Mouse (Mus musculus) liver, adult (tissue): ENCODE measurements around the gene Ralgds.

Experiments
- GATA4 ChIP-seq: IDR thresholded peaks from 2 replicates; pipeline ENCODE4 v1.6.1; 2014; ENCODE audit warnings: mild to moderate bottlenecking, low read length; ENCODE audit not compliant: insufficient replicate concordance

The Ralgds gene

DNA sequence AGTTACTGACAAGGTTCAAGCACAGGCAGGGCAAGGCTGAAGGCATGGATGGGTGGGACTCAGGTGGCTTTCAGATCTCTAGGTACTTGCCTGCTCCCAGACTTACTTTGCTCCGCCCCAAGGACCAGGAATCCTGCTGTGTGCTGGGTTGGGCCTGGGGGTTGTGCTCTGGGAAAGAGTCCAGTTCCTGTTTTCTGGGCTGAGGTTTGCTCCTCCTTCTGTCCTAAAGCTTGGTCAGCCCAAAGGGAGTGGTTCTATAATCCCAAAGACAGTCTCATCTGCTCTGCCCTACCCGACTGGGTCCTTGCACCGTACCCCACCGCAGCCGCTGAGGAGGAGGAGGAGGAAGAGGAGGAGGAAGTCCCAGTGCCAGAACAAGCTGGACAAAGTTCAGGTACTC, 16.3 kb upstream of the Ralgds start, which contains the start of gene Gbgt1:
TSS of gene Gbgt1 (plus strand) at position 221 of the 400 bp plus-strand sequence.
- no peak for TF ChIP-seq GATA4

DNA sequence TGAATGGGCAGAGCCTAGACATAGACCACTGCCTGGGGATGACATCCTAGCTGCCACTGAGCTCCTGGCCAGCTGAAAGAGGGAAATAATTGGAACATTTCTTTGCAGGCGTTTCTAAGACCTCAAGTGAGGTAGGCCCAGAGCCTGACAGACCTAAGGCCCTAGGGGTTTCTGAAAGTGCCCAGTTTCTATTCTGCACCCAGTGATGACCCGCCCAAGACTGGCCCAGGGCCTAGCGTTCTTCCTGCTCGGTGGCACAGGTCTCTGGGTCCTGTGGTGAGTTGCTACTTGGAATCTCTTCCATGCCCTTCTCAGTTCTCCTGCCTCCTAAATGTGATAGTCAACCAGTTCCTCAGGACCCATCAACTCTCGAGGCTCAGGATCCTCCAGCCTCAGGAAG, 15.4 kb upstream of the Ralgds start:
- no peak for TF ChIP-seq GATA4

GRCm38 (mm10) chr2:28498431-28498830, 14.5 kb upstream of the Ralgds start:
- TF ChIP-seq GATA4, result no peak

DNA sequence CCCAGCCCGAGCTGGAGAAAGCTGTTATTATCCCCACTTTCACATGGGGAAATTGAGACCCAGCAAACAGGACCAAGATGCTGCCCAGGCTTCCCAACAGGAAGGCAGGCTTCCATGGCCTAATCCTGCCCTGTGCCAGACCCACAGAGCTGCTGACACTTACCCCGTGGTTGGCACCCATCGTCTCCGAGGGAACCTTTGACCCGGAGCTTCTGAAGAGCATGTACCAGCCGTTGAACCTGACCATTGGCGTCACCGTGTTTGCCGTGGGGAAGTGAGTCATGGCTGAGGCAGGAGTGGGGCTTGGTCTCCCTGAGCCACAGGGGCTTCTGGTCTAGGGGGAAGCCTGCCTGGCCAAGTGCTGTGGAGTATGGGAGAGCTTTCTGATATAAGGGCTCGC, 9.9 kb upstream of the Ralgds start:
- no peak for TF ChIP-seq GATA4

- no peak for TF ChIP-seq GATA4
These were observed 8.2 kb upstream of the Ralgds start for GRCm38 (mm10) chr2:28504676-28505075.

DNA sequence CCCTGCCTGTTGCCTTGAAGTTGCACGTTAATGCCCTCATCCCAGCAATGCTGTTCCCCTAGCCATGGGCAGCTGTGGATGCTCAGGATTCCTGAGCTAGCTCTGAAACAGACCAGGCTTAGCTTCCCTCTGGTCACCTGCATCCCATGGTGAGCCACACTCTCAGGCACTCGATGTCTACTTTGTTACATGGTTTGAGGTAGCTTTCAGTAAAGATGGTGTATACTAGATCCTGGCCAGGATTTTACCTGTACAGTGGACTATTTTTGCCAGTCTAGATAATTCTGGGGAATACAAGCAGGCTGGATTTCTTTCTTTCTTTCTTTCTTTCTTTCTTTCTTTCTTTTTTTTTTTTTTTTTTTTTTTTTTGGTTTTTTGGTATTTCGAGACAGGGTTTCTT, 7.1 kb upstream of the Ralgds start, which contains the start of gene Gm10134:
TSS of gene Gm10134 (plus strand) at position 301 of the 400 bp plus-strand sequence.
- TF ChIP-seq GATA4, result no peak

DNA sequence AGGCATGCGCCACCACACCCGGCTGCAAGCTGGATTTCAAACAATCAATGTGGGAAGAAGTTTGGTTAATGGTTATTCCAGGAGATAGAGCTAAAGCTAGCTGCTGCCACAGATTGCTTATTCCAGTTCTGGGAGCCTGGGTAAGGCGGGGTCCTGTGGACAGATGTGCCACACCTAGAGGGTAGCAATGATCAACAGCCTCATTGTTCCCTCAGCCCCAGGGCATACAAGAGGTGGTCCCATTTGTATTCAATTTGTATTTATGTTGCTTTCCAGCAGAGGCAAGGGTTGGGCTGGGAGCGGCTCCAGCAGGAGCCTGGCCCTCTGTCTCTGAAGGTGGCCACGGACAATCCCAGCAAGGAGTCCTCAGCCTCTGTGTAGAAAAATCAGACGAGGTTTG, 6.6 kb upstream of the Ralgds start:
- TF ChIP-seq GATA4, result no peak

DNA sequence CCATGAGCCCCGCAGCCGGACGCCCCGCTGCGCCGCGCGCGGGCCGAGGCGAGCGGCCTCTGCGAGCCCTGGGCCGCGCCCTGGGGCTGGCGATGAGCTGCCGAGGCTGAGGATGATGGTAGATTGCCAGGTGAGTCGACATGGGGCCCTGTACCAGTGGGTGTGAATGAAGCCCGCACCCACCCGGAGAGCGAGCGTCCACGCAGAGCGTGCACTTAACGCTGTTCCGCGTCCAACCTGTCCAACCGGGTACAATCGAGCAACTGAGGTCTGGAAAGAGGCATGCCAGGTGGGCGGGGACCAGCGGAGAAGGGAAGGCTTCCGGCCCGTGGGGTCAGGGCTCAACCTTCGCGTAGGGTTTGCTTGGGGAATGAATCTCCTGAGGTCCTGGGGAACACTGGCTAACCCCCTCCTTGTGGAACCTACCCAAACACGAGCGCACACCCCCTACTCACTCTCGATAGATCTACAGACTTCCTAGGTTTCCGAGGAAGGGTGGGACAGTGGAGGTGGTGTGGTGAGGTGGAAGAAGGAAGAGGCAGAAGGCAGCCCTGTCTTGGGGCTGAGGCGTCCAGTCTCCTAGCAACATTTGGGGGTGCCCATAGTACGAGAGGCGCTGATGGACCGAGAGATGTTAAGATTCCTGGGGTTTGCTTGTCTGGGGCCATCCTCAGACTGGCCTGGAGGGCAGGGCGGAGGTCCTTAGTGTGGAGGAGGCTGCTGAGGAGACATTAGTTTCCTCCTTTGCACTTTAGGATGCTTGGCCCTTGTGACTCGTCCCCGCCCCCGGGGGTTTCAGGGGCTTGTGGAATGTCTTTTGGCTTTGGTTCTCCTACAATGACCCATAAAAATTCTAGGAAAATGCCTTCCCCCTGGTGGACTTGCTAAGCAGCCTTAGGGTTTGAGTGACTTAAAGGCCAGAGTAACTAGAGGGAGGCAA, 776 bp downstream of the Ralgds start:
- no peak for TF ChIP-seq GATA4

DNA sequence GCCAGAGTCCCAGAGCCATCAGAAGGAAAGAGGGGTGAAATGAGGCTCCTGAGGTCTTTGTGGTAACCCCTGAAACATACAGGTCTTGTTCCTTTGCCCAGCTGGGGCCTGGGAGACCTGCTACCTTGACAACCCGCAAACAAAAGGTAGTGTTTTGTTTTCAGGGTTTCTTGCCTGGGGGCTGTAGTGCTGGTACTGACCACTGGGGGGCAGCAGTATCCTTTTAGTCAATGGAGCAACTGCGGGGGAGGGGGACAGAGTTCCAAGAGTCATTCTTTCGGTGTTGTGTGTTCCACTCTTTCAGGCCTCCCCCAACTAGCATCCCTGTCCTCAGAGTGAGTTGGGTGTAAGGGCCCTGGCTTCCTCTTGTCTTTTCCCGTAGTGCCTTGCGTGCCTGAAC, 1.6 kb downstream of the Ralgds start:
- TF ChIP-seq GATA4, result no peak

- no peak for TF ChIP-seq GATA4
These were observed 4.4 kb downstream of the Ralgds start for GRCm38 (mm10) chr2:28517206-28517909.

DNA sequence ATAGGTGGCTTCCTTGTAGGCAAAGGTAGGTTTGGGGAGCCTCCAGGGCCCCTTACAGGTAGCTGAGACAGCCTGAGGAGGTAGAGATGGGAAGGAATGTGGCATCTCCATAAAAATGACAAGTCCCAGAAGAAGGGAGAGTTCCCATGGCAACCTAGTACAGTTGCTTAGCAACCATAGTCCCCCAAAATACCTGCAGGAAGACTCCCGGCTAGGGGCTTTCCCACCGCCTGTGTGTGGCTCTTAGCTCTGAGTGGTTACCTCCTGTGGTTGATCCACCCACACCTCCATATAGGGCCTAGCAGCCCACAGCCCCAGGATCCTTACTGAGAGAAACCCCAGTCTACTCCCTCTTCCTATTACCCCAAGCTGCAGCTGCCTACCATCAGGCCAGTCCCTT, 5.3 kb downstream of the Ralgds start:
- TF ChIP-seq GATA4, result no peak

- no peak for TF ChIP-seq GATA4
These were observed 7.7 kb downstream of the Ralgds start for GRCm38 (mm10) chr2:28520581-28520980.

- no peak for TF ChIP-seq GATA4
These were observed 8.7 kb downstream of the Ralgds start for GRCm38 (mm10) chr2:28521571-28522151.

DNA sequence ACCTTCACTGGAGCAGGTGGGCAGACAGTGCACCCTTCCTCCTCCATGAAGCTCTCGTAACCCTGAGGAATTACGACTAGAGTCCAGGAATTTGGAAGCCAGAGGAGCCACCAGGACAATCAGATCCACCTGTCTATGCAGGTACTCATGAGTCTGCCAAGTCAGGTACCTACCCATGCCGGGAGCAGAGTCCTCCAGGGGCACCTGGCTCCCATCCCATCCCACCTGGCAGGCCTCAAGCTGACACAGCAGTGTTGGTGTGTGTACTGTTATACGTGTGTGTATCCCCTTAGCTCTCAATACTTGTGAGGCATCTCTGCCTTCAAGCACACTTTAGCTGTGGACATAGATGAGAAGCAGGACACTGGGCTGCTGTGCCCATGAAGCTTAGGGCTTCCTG, 9.2 kb downstream of the Ralgds start:
- TF ChIP-seq GATA4, result no peak

- no peak for TF ChIP-seq GATA4
These were observed 10.8 kb downstream of the Ralgds start for GRCm38 (mm10) chr2:28523643-28524117.
